Mouse (Mus musculus) adrenal gland, adult 18-20 months (tissue): ENCODE data around the gene Impdh2. TPM values are rescaled to one million over a fixed set of nuclear protein-coding genes. Genes with fewer than 3 reads are reported as not detected.

ENCODE experiments used
- DNase-seq, 2 experiments: peaks; one replicate each; pipeline ENCODE4 v3.0.0; 2021 to 2022; ENCODE audit warnings: low spot score in 2 of 2
- long read RNA-seq, 2 experiments: library from polyadenylated mRNA; stranded (forward); transcript quantifications; one replicate each; pipeline ENCODE4 v2.0.0; 2021
- total RNA-seq, 2 experiments: library from RNA; stranded (reverse); gene quantifications; 1 replicate in 1 of 2; 2 replicates in 1 of 2; pipeline ENCODE4 v1.2.3; 2021

Impdh2 gene
- 100 to 1,000 TPM in 1 of 2 experiments, 10 to 100 TPM in 1; 99.7 to 135 TPM for total RNA-seq
- long read RNA-seq, experiment 1, transcript Impdh2-201 (14 exons, 1,858 nt), result major isoform, 104 of 118 reads
- long read RNA-seq, experiment 1, partial matches to known transcripts, result 3 of 118 reads
- long read RNA-seq, experiment 1, other reads (novel, unspliced or antisense), result 11 of 118 reads
- long read RNA-seq, experiment 2, transcript Impdh2-201 (14 exons, 1,858 nt), result major isoform, 65 of 72 reads
- long read RNA-seq, experiment 2, partial matches to known transcripts, result 2 of 72 reads
- long read RNA-seq, experiment 2, other reads (novel, unspliced or antisense), result 2 of 72 reads

DNA sequence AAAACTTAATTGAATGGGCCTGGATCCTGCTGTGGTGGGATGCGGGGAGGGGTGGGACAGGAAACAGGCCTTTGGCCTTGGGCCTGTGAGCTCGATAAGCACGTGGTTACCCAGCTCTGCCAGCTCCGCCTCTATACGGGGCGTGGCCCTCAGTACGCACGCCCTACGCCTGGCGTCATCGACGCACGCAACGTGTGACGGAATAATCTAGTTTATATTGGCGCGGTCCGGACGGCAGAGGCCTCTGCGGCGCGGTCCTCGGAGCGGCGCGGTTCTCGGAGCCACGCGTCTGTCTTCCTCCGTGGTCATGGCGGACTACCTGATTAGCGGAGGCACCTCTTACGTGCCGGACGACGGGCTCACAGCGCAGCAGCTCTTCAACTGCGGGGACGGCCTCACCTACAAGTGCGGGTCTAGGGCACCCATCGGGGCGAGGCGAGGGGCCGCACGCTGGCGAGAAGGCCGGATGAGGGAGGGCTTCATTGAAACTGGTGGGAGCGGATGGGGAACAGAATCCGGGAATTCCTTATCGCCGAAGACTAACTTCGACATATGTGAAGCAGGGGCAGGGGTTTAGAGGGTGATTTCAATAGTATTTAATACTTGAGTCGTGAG, at the start of gene Impdh2:
Gene Impdh2 (plus strand): TSS at position 60 of the 615 bp plus-strand sequence.
- DNase-seq, result peak; percentile 93

GRCm38 (mm10) chr9:108516380-108517251, 43.5 kb upstream of the Impdh2 start, which contains the start of gene Qrich1:
Gene Qrich1, plus strand, starts transcription at chr9:108516806.
- peak; percentile 88 to 93 for DNase-seq

DNA sequence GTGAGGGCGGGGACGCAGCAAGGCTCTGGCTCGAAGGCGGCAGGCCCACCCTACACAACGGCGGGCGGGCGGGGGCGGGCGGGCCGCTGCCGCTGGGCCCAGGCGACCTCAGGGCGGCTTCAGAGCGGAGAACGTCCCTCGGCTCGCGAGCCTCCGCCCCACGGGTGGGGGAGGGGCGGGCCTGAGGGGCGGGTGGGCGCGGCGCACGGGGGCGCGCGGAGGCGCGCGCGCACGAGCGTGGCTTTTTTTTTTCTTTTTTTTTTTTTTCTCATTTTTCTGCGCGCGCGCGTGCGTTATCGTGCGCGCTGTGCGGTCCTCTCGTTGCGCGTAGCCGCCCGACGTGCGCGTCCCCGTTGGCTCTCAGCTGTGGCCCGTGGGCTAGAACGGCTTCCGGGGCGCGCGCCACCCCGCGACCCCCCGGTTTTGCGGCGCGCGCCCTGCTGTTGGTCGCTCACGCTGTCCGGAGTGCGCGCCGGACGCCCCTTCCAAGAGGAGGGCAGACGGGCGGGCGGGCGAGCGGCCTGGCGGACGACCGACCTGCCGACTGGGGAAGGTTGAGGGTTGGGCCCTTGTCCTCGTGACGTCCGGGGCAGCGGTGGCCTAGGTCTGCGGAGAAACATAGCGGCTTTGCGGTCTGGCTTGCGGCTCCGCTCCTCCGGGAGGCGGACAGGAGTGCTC, 42.7 kb upstream of the Impdh2 start:
- DNase-seq, result peak; percentile 76 to 77

GRCm38 (mm10) chr9:108517931-108518332, 42.2 kb upstream of the Impdh2 start:
- DNase-seq, result no peak

DNA sequence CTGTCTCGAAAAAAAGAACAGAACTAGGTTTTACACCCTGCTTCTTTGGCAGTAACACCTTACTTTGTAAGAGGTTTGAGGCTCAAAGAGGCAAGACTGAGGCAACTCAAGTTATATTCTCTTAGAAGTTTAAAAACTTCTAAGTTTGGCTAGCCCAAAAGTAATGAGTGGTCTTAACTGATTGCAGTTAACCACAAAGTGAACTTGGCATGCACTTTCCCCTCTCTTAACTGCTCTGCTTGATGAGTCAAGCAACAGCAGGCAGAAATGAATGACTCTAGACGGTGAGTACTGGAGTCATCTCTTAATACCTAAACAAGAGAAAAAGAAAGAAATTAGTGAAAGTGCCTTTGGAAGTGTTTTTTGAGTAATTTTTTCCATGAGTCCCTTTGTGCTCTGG, 38.5 kb upstream of the Impdh2 start:
- DNase-seq, result no peak

GRCm38 (mm10) chr9:108523341-108523740, 36.7 kb upstream of the Impdh2 start:
- DNase-seq, result no peak

GRCm38 (mm10) chr9:108525400-108525799, 34.7 kb upstream of the Impdh2 start:
- DNase-seq, result no peak

DNA sequence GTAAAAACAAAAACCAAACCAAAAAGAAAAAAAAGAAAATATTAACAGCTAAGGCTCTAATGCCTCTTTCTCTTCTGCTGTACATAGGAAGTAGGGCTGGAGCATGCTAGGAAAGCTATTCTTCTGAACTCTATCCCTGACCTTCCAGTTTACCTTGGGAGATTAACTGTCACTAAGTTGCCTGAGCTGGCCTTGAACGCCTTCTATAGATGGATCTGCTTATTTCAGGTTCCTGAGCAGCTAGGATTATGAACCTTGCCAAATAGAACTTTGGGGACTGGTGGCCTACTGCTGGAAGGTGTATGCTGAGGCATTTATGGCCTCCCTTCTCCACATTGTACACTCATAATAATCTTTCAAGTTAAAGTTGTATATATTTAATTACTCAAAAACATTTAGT, 29.1 kb upstream of the Impdh2 start:
- no peak for DNase-seq

DNA sequence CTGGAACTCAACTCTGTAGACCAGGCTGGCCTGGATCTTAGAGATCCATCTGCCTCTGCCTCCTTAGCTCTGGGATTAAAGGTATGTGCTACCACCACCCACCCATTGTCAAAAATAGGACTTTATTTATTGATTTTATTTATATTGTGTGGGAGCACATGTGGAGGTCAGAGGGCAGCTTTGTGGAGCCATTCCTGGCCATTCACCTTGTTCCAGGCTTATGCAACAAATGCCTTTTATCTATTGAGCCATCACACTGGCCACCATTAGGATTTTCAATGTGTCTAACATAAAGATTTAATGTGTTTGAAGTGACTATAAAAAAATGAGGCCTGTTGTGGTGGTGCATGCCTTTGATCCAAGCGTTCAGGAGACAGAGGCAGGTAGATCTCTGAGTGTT, 28.6 kb upstream of the Impdh2 start:
- DNase-seq, result no peak

GRCm38 (mm10) chr9:108540846-108541245, 19.2 kb upstream of the Impdh2 start:
- DNase-seq, result no peak

DNA sequence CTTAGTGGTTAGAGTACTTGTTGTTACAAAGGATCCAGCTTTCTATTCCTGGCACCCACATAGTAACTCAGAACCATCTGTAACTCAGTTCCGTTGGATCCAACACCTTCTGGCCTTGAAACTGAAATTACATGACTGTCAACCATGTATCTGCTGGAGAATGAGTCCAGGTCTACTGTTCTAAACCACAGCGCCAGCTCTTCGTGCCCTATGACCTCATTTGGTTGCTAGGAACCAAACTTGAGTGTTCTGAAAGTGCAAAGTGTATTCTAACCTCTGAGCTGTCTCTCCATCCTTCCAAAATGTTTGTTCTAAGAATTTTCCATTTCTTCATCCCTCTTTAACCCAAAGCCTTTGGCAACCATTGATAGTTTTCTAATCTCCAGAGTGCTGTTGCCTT, 14.1 kb upstream of the Impdh2 start:
- DNase-seq, result no peak

DNA sequence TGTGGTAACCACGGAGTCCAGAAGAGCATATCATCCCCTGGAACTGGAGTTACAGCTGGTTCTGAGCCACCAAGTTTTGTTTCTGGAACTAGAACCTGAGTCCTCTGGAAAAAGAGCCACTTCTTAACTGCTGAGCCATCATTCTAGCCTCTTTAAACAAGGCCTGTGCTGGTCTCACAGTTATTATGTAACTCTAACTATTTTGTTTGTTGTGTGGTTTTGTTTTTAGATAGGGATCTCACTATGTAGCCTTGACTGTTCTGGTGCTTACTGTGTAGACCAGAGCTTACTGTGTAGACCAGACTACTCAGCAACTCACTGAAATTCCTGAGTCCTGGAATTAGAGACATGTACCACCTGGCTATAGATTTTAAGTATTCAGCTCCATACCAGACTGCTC, 13.2 kb upstream of the Impdh2 start:
- no peak for DNase-seq

GRCm38 (mm10) chr9:108559169-108559568, 917 bp upstream of the Impdh2 start:
- no peak for DNase-seq

GRCm38 (mm10) chr9:108563671-108564070, 3.6 kb downstream of the Impdh2 start:
- DNase-seq, result no peak

DNA sequence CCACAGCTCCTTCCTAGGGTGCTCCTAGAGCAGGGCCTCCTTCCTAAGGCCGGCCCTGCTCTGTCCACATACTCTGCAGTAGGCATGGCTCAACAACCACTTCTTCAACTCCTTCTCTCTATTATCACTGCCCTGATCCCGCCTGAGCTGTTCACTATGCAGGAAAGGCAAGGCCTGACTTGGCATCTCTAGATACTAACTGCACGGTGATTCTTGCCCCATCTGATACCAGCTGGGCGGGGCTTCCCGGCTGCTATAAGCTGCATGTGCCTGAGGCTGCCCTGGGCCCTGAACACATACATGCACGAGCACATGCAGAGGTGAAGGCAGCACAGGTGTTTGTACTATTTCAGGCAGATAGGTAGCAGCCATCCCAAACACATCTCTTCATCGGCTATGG, 4.0 kb downstream of the Impdh2 start:
- DNase-seq, result no peak

DNA sequence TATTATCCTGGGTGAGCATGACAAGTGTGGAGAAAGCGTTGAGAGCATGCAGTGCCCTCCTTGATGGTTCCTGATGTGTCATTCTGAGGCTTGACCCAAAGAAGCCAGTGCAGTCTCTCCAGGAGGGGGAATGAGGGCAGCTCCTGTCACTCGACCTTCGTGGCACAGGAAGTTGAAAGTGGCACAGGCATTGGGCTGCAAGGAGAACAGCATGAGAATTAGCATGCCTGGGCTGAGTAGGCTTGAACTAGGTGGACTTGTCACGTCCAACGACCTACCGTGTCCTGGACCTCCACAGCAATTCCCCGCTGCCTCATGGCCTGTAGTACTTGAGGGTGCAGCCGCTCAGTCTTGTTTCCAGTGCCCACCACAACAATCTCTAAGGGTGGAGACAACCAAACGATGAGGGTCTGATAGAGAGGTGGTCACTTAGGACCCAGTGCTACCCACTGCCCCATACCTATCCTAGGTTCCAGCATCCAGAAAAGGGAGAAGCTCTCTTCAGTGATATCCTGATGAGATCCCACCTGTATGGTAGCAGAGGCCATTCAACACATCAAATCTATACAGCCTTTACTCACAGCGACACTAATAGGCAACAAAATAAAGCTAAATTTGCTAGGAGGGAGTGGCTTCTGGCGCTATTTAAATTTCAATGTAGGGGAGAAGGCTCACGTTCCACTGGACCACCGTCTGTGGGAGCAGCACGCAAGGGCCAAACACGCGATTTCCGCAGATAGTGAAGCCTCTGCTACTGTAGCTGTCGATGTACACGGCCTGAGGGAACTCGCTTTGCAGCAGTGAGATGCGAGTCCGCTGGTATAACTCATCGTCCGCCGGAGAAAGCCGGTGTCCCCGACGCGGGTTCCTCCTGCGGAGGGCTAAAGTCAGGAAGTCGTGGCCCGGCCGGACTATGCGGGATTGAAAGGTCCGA, 6.1 kb downstream of the Impdh2 start:
- no peak for DNase-seq

DNA sequence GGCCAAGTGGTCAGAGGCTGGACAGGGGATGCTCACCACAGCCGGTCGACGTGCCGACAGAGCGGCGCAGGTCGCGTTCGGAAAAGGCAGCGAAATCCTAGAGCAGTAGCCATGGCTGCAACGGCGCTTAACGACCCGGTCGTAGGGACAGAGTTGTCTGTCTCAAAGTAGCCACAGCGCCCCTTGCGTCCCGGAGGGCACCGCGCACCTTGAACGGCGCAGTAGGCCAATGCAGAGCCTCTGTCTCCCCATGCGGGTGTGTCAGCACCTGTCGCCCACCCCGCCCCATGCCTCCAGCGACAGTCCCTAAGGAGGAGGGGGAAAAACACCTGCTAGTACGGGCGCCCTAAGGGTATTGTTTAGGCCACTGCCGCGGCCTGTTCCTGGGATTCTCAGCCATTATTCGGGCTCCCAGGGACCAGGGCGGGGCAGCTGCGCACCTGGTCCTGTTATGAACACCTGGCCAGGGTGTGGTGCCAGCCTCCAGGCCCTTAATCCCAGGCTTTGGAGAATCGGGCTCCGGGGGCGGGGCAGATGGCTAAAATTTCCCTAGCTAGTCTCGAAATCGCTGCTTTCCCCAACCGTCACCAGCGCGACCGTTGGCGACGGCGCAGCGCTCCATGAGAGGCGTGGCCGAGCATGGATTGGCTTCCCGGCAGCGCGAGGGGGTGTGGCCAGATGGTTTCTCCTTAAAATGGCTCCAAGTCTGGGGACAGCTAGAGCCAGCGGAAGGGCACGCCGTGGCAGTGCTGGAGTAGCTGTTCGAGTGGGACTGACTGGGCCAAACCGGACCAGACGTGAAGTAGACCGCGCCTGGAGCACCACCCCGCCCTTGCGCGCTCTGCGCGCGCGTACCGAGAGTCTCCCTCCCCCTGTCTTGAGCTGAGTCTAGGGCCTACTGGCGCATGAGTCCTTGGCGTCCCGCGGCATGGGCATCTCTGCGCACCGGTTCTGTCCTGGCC, 7.0 kb downstream of the Impdh2 start, which contains the start of gene Ndufaf3:
Gene Ndufaf3 (minus strand): TSS at position 620 of the 962 bp plus-strand sequence.
- peak; percentile 95 to 98 for DNase-seq

DNA sequence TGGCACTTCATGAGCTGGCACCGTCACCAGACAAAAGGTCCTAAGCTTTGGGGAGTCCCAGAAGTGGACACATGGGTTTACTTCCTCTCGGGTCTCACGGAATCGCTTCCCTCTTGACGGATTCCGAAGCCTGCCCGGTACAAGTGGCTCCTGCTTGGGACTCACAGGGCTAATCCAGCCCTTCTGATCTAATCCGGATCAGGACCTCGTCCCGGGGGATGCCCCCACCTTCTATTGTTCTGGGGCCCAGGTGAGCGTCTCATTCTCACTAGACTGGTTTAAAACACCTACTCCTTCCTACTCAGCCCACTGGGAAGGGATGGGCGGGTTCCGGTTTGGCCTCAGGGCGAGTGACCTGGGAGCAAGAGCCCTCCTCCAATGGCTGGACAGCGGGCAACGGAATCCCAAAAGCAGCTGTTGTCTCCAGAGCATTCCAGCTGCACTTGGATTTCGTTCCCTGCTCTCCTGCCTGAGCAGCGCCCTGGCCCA, 7.9 kb downstream of the Impdh2 start:
- DNase-seq, result peak in 1 of 2 experiments; percentile 34

- peak in 1 of 2 experiments; percentile 25 for DNase-seq
Measured at GRCm38 (mm10) chr9:108568511-108568921, 8.4 kb downstream of the Impdh2 start.
